Mouse (Mus musculus) left cerebral cortex, postnatal 4 days (tissue): Measurements from ENCODE around the gene Islr. TPM values are rescaled to one million over a fixed set of nuclear protein-coding genes. Genes with fewer than 3 reads are reported as not detected.

ENCODE experiments used
- DNase-seq: peaks from one replicate; pipeline ENCODE4 v3.0.0-alpha.2; 2022
- intact Hi-C: fragments of 180-260 bp; cut with DNase I; formaldehyde crosslinking; loops from one replicate; pipeline ENCODE4 v1.15.1; 2025
- total RNA-seq, 2 experiments: library from RNA; stranded (reverse); gene quantifications; 2 replicates each; pipeline ENCODE4 v1.2.3; 2021

Islr gene
- total RNA-seq, 2 experiments from 2014 or later = 18.6 to 19.3 TPM

- DNase-seq = no peak
- intact Hi-C loops = no loop called here
Observed at GRCm38 (mm10) chr9:58224356-58224755, 20.2 kb upstream of the Islr start.

- intact Hi-C loops = no loop called here
- peak; percentile 59 for DNase-seq
Observed at GRCm38 (mm10) chr9:58220218-58220903, 16.3 kb upstream of the Islr start.

DNA sequence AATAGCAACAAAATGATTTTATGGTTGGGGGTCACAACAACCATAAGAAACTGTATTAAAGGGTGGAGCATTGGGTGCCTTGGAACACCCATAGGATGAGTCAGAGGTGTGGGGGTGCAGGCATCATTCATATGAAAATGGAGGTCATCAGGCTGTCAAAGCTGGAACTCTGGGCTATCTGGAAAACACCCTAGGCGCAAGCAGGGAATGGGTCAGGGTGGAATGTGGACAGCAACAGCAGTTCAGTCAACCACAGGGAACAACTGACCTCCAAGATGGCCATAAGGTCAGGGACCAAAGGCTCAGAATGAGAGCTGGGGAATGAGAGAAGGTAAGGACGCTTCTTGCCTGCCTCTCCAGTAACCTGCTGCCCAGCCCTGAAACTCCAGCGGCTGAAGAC is 14.4 kb upstream of the Islr start:
- no peak for DNase-seq
- intact Hi-C loops = no loop called here

DNA sequence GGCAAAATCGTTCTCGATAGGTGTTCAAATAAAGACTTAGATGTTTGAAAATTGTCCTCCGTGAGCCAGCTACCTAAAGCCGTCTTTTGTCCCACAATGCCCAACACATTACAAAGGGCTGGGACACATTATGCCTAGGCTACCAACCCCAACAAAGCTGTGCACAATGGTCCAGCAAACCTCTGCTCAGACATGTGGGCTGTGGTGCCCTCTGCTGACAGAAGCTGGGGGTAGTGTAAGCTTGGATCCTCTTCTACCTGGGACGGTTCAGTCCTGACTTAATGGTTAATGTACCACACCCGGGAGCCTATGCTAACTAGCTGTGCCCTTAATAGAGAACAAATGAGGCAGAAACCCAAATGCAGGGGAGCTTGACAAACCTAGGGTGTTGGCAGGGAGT is 12.3 kb upstream of the Islr start:
- DNase-seq = peak; percentile 63
- intact Hi-C loops = no loop called here

DNA sequence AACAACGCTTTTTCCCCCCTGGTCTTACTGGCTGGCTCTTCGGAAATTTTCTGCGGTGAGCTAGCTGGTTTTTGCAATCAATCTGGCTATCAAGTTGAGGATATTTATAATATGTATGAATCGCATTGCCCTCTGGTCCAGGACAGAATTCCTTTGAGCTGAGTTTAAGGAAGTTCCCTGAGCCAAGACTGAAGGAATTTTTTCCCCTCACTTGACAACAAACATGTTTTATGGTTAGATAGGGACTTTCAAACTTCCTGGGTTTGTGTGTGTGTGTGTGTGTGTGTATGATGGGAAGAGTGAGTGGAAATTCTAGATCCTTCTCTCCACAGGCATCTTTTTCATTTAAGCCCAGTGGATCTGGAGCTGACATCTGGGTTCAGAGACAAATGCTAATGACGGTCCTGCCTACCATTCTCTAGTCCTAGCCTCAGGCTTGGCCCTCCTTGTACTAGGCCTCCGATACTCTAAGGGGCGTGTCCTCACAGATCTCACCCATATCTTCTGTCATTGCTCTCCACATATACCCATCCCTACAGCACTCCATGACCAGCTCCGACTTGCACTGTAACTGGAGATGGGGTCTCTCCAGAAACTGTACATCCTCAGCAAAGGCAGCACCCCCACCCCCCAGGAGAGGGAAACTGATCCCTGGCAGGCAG is 10.5 kb upstream of the Islr start:
- intact Hi-C loops = no loop called here

DNA sequence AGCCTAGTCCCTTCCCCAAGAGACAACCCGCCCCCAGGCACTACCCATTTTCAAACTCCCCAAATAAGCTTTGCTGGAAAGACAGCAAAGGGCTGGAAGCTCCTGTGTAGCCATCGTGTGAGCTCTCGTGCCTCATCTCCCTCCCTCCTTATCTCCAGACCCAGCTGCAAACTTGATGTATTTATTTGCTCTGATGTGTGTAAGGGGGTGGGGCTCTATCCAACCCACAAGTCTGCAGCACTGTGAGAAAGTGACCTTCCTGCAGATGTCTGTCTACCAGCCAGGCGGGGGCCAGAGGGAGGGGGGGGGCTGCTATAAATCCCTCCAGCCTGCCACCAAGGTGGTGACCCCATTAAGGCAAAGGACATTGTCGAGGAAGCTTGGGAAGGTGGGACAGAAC is 9.8 kb upstream of the Islr start:
- no peak for DNase-seq
- intact Hi-C loops = no loop called here

More for the DNA sequence above, 10.5 kb upstream of the Islr start:
- DNase-seq = no peak

- no peak for DNase-seq
- intact Hi-C loops = no loop called here
Observed at GRCm38 (mm10) chr9:58213377-58213776, 9.3 kb upstream of the Islr start.

DNA sequence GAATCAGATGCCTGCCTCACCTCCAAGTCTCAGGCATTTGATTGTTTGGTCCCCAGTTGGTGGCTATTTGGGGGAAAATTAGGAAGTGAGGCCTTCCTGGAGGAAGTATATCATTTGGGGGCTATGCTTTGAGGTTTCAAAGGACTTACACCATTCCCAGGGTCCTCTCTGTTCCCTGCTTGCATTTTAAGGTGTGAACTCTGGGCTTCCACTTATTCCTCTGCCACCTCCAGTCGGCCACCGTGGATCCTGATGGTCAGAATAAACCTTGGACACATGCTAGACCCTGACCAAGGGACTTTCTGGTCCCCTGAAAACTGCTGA is 6.2 kb upstream of the Islr start:
- intact Hi-C loops = no loop called here
- DNase-seq = no peak

- DNase-seq = no peak
- intact Hi-C loops = no loop called here
Observed at GRCm38 (mm10) chr9:58209462-58210303, 5.6 kb upstream of the Islr start.

DNA sequence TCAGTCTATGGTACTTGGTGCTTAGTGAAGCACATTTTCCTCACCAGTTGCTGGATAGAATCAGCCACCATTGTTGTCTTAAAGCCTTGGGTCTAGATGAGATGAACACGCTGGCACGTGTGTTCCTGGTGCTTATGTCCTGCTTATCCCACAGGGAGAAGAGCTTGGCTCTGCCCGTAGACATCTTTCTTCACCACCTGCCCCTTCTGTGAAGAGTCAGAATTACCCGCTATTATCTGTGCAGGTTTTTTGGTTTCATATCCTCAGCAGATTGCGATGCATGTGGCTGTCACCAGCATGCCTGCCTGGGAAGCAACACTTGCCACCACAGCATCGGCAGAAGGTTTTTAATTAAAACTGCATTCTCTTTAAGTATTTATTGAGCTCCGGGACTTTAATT is 1.9 kb upstream of the Islr start:
- intact Hi-C loops = no loop called here
- no peak for DNase-seq

GRCm38 (mm10) chr9:58204448-58205000 is 418 bp upstream of the Islr start:
- intact Hi-C loops = loop anchor here (5.0 kb wide), 1 partner anchor 152 kb away; no protein-coding TSS in a partner anchor
- DNase-seq = peak; percentile 96

- peak; percentile 49 for DNase-seq
- intact Hi-C loops = loop anchor here (5.0 kb wide), 1 partner anchor 151 kb away; no protein-coding TSS in a partner anchor
Observed at GRCm38 (mm10) chr9:58202676-58203453, 1.2 kb downstream of the Islr start.

- peak; percentile 41 for DNase-seq
- intact Hi-C loops = loop anchor here (5.0 kb wide), 1 partner anchor 150 kb away; no protein-coding TSS in a partner anchor
Observed at GRCm38 (mm10) chr9:58201861-58202549, 2.1 kb downstream of the Islr start.

DNA sequence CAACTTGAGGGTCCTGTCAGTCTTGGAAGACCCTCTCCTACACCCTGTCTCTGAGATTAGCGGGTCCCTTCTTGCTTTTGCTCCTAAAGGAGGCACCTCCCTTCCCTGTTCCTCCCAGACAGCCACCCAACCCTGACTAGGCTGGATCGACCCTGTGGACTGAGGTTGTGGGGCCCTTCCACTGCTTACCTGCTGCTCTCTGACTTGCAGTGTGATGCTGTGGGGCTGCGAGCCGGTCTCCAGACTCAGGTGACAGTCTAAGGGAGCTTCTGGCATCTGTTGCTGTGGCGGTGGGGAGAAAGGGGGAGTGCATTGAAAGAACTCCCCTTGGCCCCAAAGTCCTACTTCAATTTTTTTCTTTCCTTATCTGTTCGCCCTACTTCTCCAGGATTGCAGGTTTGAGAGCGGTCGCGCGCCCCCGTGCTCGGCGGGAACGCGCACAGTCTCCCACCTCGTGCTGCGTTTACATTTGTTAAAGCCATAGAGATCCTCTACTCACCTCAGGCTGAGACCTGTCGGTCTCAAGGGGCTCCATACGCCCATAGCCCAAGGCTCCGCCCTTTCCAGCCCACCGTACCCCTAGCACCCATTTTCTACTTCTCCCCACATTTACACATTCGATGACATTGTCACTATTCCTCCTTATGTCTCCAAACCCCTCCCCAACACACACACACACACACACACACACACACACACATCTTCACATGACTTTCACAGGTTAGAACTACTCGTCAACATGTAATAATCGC is 2.8 kb downstream of the Islr start:
- intact Hi-C loops = loop anchor here (5.0 kb wide), 1 partner anchor 149 kb away; no protein-coding TSS in a partner anchor
- no peak for DNase-seq

GRCm38 (mm10) chr9:58200270-58201090 is 3.6 kb downstream of the Islr start:
- intact Hi-C loops = loop anchor here (5.0 kb wide), 1 partner anchor 148 kb away; no protein-coding TSS in a partner anchor
- no peak for DNase-seq

GRCm38 (mm10) chr9:58199381-58200269 is 4.5 kb downstream of the Islr start:
- intact Hi-C loops = loop anchor here (5.0 kb wide), 1 partner anchor 147 kb away; no protein-coding TSS in a partner anchor
- DNase-seq = peak; percentile 48

GRCm38 (mm10) chr9:58198801-58199371 is 5.2 kb downstream of the Islr start:
- peak; percentile 79 for DNase-seq
- intact Hi-C loops = no loop called here
